Comparison of ENCODE assay signal across 8 mouse cellular contexts in genomic region chr9:44233802-44234478, GRCm38 (mm10). TPM values are rescaled to one million over a fixed set of nuclear protein-coding genes. Genes with fewer than 3 reads are reported as not detected.
DNase-seq lines count a peak whose midpoint lies in the region; ATAC-seq and TF ChIP-seq lines count a peak whose summit lies in the region.

Cbl (minus strand) TSS chr9:44234049.

- no peaks in the 10 kb centered on the region for H3K27me3 ChIP-seq in hindbrain, postnatal 0 days (ENCODE audit: insufficient read depth, low read length)

- peak within 1 kb of the TSS; percentile 92 for H3K9ac ChIP-seq in hindbrain, postnatal 0 days (replicated peaks; ENCODE audit: low read length)

- DNase-seq in ZHBTc4 (ENCODE audit: low read depth, low spot score), result peak; percentile 98
- peak; percentile 98 for DNase-seq in gastrocnemius, adult 2 months
- DNase-seq in hindbrain, postnatal 0 days (ENCODE audit: low spot score), result peak; percentile 99
- DNase-seq in left cerebral cortex, adult 2 months (ENCODE audit: extremely low spot score in 1 of 2, low spot score in 2 of 2), result peak; percentile 99
- DNase-seq in right cerebral cortex, adult 2 months (ENCODE audit: low spot score in 2 of 2), result peak; percentile 100
- DNase-seq in urinary bladder, postnatal 14 days (ENCODE audit: low spot score), result peak; percentile 99

- H3K36me3 ChIP-seq in hindbrain, postnatal 0 days (ENCODE audit: insufficient read depth, low read length), result no peaks in the 10 kb centered on the region

- peak within 1 kb of the TSS; percentile 99 for H3K4me3 ChIP-seq in gastrocnemius, adult 2 months
- peak within 1 kb of the TSS; percentile 97 for H3K4me3 ChIP-seq in hindbrain, postnatal 0 days (ENCODE audit: low read length)
- H3K4me3 ChIP-seq in left cerebral cortex, adult 2 months, result peak within 1 kb of the TSS; percentile 93

- H3K9me3 ChIP-seq in hindbrain, postnatal 0 days (ENCODE audit: low read length), result no peaks in the 10 kb centered on the region

- intact Hi-C loops in gastrocnemius, adult 2 months (cut with DNase I), result loop anchor here (10.0 kb wide), 2 partner anchors 59 to 249 kb away; no protein-coding TSS in a partner anchor
- intact Hi-C loops in left cerebral cortex, adult 2 months (cut with DNase I), result loop anchor here (1.0 to 10.0 kb wide), 4 partner anchors 35 to 249 kb away; partner anchors contain the start of gene Nlrx1

- H3K27ac ChIP-seq in gastrocnemius, adult 2 months, result peak within 1 kb of the TSS; percentile 92
- peak within 1 kb of the TSS; percentile 96 for H3K27ac ChIP-seq in hindbrain, postnatal 0 days
- peak within 1 kb of the TSS; percentile 97 for H3K27ac ChIP-seq in left cerebral cortex, adult 2 months

- H3K4me2 ChIP-seq in hindbrain, postnatal 0 days (ENCODE audit: low read depth, low read length), result peak within 1 kb of the TSS; percentile 77

- peak; percentile 97 for TF ChIP-seq CTCF in gastrocnemius, adult 2 months (IDR thresholded peaks at IDR 0.05)
- TF ChIP-seq CTCF in hindbrain, postnatal 0 days (IDR thresholded peaks at IDR 0.05; ENCODE audit: low read depth), result peak; percentile 96
- TF ChIP-seq CTCF in left cerebral cortex, adult 2 months (IDR thresholded peaks at IDR 0.05), result peak; percentile 98

- ATAC-seq in common myeloid progenitor, adult 5-6 weeks (replicated peaks; ENCODE audit: low read depth, poor library complexity, severe bottlenecking), result peak; percentile 83
- peak; percentile 98 for ATAC-seq in hindbrain, postnatal 0 days
- peak; percentile 85 for ATAC-seq in megakaryocyte, adult 5-6 weeks (ENCODE audit: poor library complexity, severe bottlenecking)

- peaks cover 14% of the 10 kb centered on the region for H3K4me1 ChIP-seq in hindbrain, postnatal 0 days (ENCODE audit: insufficient read depth, low read length)

- under 1% methylated on average over 64 of the region's 76 CpGs for WGBS in hindbrain, postnatal 0 days

RNA-seq across cellular contexts. Expression of gene Cbl, which starts in this region (rescaled TPM):
- 27.7 and 32.7 TPM in 2 replicates for total RNA-seq in common myeloid progenitor, adult 5-6 weeks (2017)
- 10 to 100 TPM in 1 of 2 experiments, 1 to 10 TPM in 1; 7.5 to 13.4 TPM for total RNA-seq in gastrocnemius, adult 2 months (2021)
- total RNA-seq in hindbrain, postnatal 0 days (2014; rRNA removed), result 24.2 and 30.5 TPM in 2 replicates
- polyA plus RNA-seq in hindbrain, postnatal 0 days (2015; fragmentation: Nextera tagmentation; extraction: Ambion mirVana), result 13.2 and 14.3 TPM in 2 replicates
- total RNA-seq in left cerebral cortex, adult 2 months (2021), result 10 to 100 TPM; 59.5 to 66.3 TPM
- total RNA-seq in megakaryocyte, adult 5-6 weeks (2015), result 179 and 180 TPM in 2 replicates
- 45.3 and 70.2 TPM in 2 replicates for total RNA-seq in megakaryocyte, adult 5-6 weeks (2017)

Comparison
In these comparisons a context has a peak if more than half of its experiments do, and no peak if none do; other contexts are left out.
1. Peak in every context shown above with its lines: DNase-seq, ATAC-seq, H3K4me3 ChIP-seq and H3K27ac ChIP-seq.